Mouse (Mus musculus): ENCODE data around the gene Olfr1222.
"Not testable (repeated sequence)": the region's sequence is repeated elsewhere in the genome, so short reads cannot be mapped to it uniquely, and the experiment has no call there.

The Olfr1222 gene

DNA sequence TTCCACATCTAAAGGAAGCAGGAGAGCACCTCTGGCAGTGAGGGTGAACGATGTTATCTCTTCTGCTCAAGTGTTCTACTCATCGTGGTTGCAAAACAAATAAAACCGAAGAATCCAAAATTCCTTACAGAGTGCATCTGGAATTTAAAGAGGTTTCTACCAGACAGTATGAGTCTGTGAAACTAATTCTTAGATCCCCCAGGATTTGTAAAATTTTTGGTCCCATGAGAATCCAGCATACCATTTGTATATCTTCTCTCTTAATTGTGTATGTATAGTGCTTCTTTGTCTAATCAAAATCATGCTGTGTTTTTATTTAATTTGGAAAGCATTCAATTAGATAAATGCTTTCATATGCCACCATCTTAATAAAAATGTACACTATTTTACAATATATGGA lies at the start of gene Olfr1222:
TSS of gene Olfr1222 (minus strand) at position 101 of the 400 bp plus-strand sequence.
- no peak for DNase-seq

GRCm38 (mm10) chr2:89174569-89174968 lies 41.7 kb upstream of the Olfr1222 start, which contains the start of gene Olfr1225:
Gene Olfr1225, minus strand, starts transcription at chr2:89174669.
- no peak for DNase-seq

DNA sequence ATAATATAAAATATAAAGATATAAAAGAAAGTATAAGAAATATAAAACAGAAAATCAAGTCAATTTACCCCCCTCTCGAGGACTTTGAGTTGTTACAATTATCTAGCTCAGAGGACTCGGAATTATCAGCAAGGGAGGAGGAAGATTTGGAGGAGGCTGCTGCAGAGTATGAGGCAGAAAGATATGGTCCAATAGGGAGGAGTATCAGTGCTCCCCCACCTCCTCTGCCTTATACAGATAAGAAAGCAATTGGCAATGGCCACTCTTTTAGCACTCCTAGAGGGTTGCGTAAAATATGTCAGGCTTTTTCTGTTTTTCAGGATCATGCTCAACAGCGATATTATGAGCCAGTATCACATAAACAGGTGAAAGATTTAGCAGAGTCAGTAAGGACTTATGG lies 31.9 kb upstream of the Olfr1222 start:
- not testable (repeated sequence) for DNase-seq

GRCm38 (mm10) chr2:89163991-89164390 lies 31.1 kb upstream of the Olfr1222 start, which contains the start of gene Olfr1224-ps1:
Gene Olfr1224-ps1, minus strand, starts transcription at chr2:89164091.
- DNase-seq: not testable (repeated sequence)

DNA sequence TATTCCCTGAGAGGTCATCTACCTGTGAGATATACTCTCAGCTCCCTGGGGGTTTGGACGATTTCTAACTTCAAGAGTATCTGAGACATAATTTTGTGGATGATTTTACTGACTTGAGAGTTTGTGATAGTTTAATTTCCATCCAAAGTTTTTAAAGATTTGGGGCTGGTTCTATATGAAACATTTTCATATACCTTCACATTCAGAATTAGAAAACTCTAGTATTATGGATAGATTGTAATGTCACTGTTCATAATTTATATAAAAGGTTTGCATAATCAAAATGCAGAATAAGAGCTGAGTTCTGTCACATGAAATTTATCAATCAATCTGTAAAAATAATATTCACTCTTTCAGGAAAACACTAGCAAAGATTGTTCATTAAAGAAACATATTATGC lies 18.6 kb upstream of the Olfr1222 start, which contains the start of gene Olfr1223:
TSS of gene Olfr1223 (minus strand) at position 101 of the 400 bp plus-strand sequence.
- DNase-seq: no peak

- DNase-seq: no peak
Measured at GRCm38 (mm10) chr2:89117183-89117582, 15.7 kb downstream of the Olfr1222 start, which contains the start of gene Olfr1221. Gene Olfr1221, minus strand, starts transcription at chr2:89117283.

GRCm38 (mm10) chr2:89106735-89107134 lies 26.1 kb downstream of the Olfr1222 start, which contains the start of gene Olfr1220:
Gene Olfr1220, minus strand, starts transcription at chr2:89106835.
- no peak for DNase-seq

DNA sequence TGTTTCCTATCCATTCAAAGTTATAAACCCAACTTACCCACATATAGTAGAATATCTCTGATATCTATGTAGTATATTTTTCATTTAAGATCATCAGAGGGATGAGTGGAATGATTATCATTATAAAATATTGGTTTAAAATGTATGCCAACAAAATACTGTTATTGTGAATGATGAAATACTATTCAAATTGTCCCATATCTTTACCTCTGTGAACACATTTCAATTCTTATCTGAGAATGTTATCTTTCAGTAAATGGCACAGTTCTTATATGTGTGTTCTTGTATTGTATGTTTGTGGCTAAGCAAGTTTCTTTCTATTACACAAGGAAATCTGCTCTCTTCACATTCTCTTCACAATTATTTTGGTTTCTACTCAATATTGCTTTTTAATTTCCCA lies 27.2 kb downstream of the Olfr1222 start:
- no peak for DNase-seq

DNA sequence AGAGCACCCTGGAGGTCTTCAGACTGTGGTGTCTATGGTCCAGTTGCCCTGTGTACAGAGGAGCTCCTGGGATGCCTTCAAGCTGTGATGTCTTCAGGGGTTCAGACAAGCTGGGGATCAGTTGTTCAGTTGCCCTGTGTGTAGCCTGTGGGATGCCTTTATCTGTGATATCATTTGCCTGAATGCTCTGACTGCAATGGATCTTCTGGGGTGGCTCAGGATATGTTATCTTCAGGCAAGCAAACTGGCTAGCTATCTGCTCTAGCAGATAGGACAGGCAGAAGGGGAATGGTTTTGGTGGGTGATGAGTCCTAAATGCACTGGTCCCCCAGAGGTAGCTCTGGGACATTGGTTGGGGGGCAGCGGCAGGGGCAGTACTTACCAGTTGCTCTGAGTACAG lies 39.0 kb downstream of the Olfr1222 start:
- no peak for DNase-seq

DNA sequence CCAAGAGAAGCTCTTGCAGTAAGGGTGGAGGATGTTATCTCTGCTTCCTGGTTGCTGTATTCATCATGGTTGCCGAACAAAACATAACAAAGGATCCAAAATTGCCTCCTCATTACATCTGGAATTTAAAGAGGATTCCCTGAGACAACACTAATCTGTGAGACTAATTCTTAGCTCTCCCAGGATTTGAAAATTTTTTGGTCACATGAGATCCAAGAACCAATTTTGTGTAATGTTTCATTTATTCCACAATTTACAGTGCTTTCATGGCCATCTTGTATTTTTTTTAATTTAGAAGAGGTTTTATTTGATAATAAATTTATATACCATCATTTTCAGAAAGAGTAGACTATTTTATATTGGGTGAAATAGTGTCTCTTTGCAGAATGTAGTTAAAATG lies 49.4 kb downstream of the Olfr1222 start, which contains the start of gene Olfr1219:
TSS of gene Olfr1219 (minus strand) at position 101 of the 400 bp plus-strand sequence.
- DNase-seq: no peak

- DNase-seq: no peak
Measured at GRCm38 (mm10) chr2:89081487-89081886, 51.4 kb downstream of the Olfr1222 start.

Data from retina, postnatal 1 day (tissue).